Mouse (Mus musculus) T-cell, adult 66 days (primary cell): ENCODE data around the gene Tmem88b. TPM values are rescaled to one million over a fixed set of nuclear protein-coding genes. Genes with fewer than 3 reads are reported as not detected.

ENCODE experiments used
- total RNA-seq, 2 experiments: library from RNA; stranded (reverse); gene quantifications; 3 replicates in 1 of 2; 4 replicates in 1 of 2; pipeline ENCODE4 v1.2.4; 2023

The Tmem88b gene
- not detected for total RNA-seq

GRCm38 (mm10) chr4:155785819-155786218 is at the start of gene Tmem88b:
Gene Tmem88b (minus strand): TSS chr4:155785874.

GRCm38 (mm10) chr4:155831205-155831766 is 45.6 kb upstream of the Tmem88b start, which contains the start of gene Aurkaip1:
Gene Aurkaip1 (plus strand): TSS chr4:155831272.

GRCm38 (mm10) chr4:155811929-155812664 is 26.4 kb upstream of the Tmem88b start, which contains the start of gene Ccnl2:
Gene Ccnl2 (plus strand): TSS chr4:155812489.

GRCm38 (mm10) chr4:155802741-155803339 is 17.2 kb upstream of the Tmem88b start, which contains the start of gene Mrpl20:
Gene Mrpl20 (plus strand): TSS chr4:155802878.

GRCm38 (mm10) chr4:155790021-155790489 is 4.4 kb upstream of the Tmem88b start, which contains the start of gene Ankrd65:
Gene Ankrd65 (plus strand): TSS chr4:155790439.

GRCm38 (mm10) chr4:155774280-155774754 is 11.4 kb downstream of the Tmem88b start, which contains the start of gene Vwa1:
Gene Vwa1 (minus strand): TSS chr4:155774698.

GRCm38 (mm10) chr4:155760613-155761355 is 24.9 kb downstream of the Tmem88b start, which contains the start of gene Atad3a:
Gene Atad3a (minus strand): TSS chr4:155761093.

GRCm38 (mm10) chr4:155734350-155734941 is 51.2 kb downstream of the Tmem88b start, which contains the start of gene Tmem240:
Gene Tmem240 (plus strand): TSS chr4:155734800.

Other genes with a start within 250 kb of the Tmem88b start
- gene Nadk, start 223.5 kb downstream of the Tmem88b start, total RNA-seq: 10 to 100 TPM; 51.8 to 53.8 TPM
- gene Slc35e2, start 184.5 kb downstream of the Tmem88b start, total RNA-seq: 10 to 100 TPM; 30.9 to 33.6 TPM
- gene Cdk11b, start 161.0 kb downstream of the Tmem88b start, total RNA-seq: 100 to 1,000 TPM; 136 to 169 TPM
- not detected for gene Gm10563, start 140.5 kb downstream of the Tmem88b start, total RNA-seq
- gene Mmp23, start 132.5 kb downstream of the Tmem88b start, total RNA-seq: under 1 TPM in 1 of 2 experiments, not detected in 1; 0.52 TPM
- gene Mib2, start 116.7 kb downstream of the Tmem88b start, total RNA-seq: 10 to 100 TPM; 42.4 to 53.7 TPM
- 1 to 10 TPM; 8.1 to 9.0 TPM for gene Fndc10, start 91.5 kb downstream of the Tmem88b start, total RNA-seq
- gene Ssu72, start 81.1 kb downstream of the Tmem88b start, total RNA-seq: 10 to 100 TPM; 85.5 to 85.9 TPM
- gene Tmem240, start 51.1 kb downstream of the Tmem88b start, total RNA-seq: 1 to 10 TPM; 1.1 to 1.4 TPM
- gene Atad3a, start 24.8 kb downstream of the Tmem88b start, total RNA-seq: 10 to 100 TPM; 54.6 to 56.0 TPM
- not detected for gene Vwa1, start 11.2 kb downstream of the Tmem88b start, total RNA-seq
- gene Ankrd65, start 4.6 kb upstream of the Tmem88b start, total RNA-seq: not detected
- gene Mrpl20, start 17.0 kb upstream of the Tmem88b start, total RNA-seq: 10 to 100 TPM; 46.5 to 54.4 TPM
- gene Ccnl2, start 26.6 kb upstream of the Tmem88b start, total RNA-seq: 100 to 1,000 TPM; 225 to 247 TPM
- 10 to 100 TPM; 85.7 to 88.9 TPM for gene Aurkaip1, start 45.4 kb upstream of the Tmem88b start, total RNA-seq
- 1 to 10 TPM; 4.2 to 5.4 TPM for gene Mxra8, start 53.8 kb upstream of the Tmem88b start, total RNA-seq
- 10 to 100 TPM; 75.5 to 75.8 TPM for gene Dvl1, start 61.5 kb upstream of the Tmem88b start, total RNA-seq
- gene Tas1r3, start 77.5 kb upstream of the Tmem88b start, total RNA-seq: 1 to 10 TPM; 2.7 to 2.8 TPM
- 10 to 100 TPM; 11.5 to 12.6 TPM for gene Cptp, start 83.6 kb upstream of the Tmem88b start, total RNA-seq
- 10 to 100 TPM; 62.8 to 66.9 TPM for gene Ints11, start 83.7 kb upstream of the Tmem88b start, total RNA-seq
- gene Pusl1, start 105.9 kb upstream of the Tmem88b start, total RNA-seq: 10 to 100 TPM; 35.4 to 47.7 TPM
- gene Acap3, start 105.9 kb upstream of the Tmem88b start, total RNA-seq: 10 to 100 TPM; 58.7 to 66.4 TPM
- gene Ube2j2, start 158.0 kb upstream of the Tmem88b start, total RNA-seq: 100 to 1,000 TPM; 121 to 130 TPM
- 1 to 10 TPM; 6.3 to 7.8 TPM for gene C1qtnf12, start 176.4 kb upstream of the Tmem88b start, total RNA-seq
- gene B3galt6, start 206.8 kb upstream of the Tmem88b start, total RNA-seq: 1 to 10 TPM; 3.8 to 4.4 TPM
- gene Sdf4, start 207.0 kb upstream of the Tmem88b start, total RNA-seq: 100 to 1,000 TPM; 204 to 233 TPM
- gene Tnfrsf4, start 228.0 kb upstream of the Tmem88b start, total RNA-seq: 10 to 100 TPM; 25.0 to 30.6 TPM
- gene Tnfrsf18, start 240.3 kb upstream of the Tmem88b start, total RNA-seq: 10 to 100 TPM; 45.0 to 65.5 TPM